Mouse (Mus musculus): ENCODE data around the gene Slc24a4.

The Slc24a4 gene

DNA sequence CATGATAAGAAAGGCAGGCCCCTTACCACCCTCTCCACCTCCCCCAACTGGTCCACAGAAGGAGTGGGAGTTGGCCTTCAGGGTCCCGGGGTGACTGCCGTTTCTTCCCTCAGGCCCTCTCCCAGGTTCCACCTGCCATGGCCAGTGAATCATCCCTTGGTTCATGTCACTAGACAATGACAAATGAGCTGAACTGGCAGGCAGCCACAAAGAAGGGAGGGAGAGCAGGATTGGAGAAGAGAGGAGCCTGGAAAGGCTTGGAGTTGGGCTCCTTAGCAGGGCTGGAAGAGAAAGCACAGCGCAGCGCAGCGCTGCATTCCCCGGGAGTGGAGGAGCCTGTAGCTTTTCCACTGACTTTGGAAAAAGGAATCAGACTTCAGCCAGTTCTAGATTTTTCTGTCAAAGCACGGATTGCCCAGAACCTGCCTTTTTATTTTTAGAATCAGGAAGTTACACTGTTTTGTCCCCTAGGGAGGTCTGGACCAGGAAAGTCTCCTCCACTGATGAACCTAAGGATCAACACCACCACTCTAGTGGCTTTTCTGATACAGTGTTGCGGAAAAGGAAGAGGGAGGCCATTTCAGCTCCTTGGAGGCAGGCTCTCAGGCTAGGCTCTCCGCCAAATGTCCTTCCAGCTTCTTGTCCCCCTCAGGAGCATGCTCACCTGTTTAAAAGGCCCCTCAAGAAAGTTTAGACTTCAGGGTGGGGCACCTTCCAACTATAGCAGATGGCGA, 158.3 kb downstream of the Slc24a4 start:
- no peak for DNase-seq

- DNase-seq = no peak
Observed at GRCm38 (mm10) chr12:102287904-102288602, 159.5 kb downstream of the Slc24a4 start.

GRCm38 (mm10) chr12:102288846-102289245, 160.3 kb downstream of the Slc24a4 start:
- DNase-seq = no peak

DNA sequence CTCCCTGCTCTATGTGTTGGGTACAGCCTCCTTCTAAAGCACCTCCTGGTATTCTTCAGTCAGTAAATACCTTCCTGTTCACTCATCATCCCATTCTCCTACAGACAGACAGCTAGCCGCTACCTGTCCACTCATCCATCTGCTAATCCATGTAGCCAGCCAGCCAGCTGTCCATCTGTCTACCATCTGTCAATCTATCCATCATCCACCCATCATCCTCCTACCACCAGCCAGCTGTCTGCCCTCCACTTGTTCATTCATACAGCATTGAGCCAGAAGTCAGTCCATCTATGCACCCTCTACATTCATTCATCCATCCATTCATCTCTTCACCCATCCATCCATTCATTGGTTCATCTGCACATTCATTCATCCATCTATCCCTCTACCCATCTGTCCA, 161.0 kb downstream of the Slc24a4 start:
- no peak for DNase-seq

- no peak for DNase-seq
Observed at GRCm38 (mm10) chr12:102290662-102291061, 162.1 kb downstream of the Slc24a4 start.

DNA sequence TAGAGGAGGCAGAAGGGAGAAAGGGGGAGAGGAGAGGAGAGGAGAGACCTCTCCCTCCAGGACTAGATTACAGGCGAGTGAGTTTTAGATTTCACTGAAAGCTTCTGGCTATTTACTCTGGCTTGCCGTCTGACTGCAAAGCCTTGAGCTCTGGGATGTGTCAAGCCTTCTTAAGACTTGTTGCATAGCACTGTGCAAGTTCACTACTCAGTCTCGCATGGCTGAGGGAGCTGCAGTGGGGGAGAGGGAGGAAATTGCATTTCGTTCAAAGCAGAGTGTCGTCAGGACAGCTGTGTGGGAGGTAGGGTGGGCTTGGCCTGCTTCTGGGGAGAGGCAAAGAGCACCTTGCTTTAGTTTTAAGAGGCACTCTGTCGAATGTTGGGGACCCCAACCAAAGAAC, 163.2 kb downstream of the Slc24a4 start:
- DNase-seq = peak; percentile 77

GRCm38 (mm10) chr12:102292501-102293215, 164.1 kb downstream of the Slc24a4 start:
- DNase-seq = peak; percentile 43

DNA sequence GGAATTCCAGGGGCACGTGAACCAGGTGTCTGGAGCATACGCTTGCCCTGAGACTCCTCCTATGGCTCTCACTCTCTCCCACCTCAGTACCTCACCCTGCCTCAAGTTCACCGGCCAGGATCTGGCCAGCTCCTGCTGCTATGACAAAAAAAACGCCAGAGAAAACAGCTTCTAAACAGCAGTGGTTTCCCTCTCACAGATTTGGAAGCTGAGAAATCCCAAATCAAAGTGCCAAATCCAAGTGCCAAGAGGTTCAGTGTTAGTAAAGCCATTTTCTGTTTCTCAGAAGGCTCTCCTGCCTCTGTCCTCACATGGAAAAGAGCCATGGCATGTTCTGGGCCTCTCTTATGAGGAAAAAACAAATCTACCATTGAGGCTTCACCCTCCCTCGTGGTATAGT, 166.1 kb downstream of the Slc24a4 start:
- DNase-seq = no peak

- DNase-seq = peak; percentile 69
Observed at GRCm38 (mm10) chr12:102295230-102295629, 166.7 kb downstream of the Slc24a4 start.

DNA sequence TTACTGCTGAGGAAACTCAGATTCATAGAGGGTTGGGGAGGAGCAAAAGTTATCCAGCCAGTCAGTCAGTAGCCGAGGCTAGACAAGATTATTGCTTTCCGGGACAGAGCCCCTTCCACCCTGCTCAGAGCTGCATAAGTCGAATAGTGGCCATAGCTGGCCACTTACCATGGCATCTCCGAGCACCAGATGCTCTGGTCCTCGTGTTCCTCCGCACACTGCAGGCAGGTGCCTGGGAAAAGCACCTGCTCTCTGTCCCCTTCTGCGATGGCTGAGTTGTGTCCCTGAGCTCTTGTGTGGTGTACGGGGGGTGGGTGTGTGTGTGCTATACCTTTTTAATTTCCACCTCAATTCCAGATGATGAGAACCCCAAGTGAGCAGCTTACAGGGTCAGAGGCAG, 167.1 kb downstream of the Slc24a4 start:
- no peak for DNase-seq

- DNase-seq = no peak
Observed at GRCm38 (mm10) chr12:102296361-102296760, 167.8 kb downstream of the Slc24a4 start.

GRCm38 (mm10) chr12:102296967-102297366, 168.4 kb downstream of the Slc24a4 start:
- DNase-seq = no peak

DNA sequence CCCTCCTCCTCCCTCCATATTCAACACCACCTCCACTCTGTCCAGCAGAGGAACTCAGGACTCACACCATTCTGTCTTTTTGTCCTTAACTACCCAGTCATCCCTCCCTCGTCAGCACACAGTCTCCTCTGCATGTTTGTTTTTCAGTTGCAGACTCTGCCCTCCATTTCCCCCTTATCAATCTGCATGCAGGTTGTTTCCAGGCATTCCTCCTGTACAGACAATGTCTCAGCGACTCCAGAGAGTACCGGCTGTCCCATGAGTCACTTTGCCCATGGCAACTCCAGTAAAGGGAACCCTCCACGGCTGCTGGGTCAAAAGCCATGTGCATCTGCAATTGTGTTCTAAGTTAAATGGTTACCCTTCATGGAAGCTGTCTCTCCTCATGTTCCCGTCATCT, 170.7 kb downstream of the Slc24a4 start:
- DNase-seq = no peak

DNA sequence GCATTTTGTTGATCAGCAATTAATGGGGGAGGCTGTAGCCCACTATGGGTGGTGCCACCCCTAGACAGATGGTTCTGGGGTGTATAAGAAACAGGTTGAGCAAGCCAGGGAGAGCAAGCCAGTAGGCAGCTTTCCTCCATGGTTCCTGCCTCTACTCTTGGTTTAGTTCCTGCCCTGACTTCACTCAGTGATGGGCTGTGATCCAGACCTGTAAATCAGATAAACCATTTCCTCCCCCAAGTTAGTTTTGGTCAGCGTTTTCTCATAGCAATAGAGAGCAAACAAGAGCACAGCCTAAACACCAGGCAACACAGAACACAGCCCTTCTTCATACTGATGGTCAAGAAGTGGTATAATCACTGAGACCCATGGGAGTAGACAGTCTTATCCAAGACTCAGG, 173.1 kb downstream of the Slc24a4 start:
- no peak for DNase-seq

DNA sequence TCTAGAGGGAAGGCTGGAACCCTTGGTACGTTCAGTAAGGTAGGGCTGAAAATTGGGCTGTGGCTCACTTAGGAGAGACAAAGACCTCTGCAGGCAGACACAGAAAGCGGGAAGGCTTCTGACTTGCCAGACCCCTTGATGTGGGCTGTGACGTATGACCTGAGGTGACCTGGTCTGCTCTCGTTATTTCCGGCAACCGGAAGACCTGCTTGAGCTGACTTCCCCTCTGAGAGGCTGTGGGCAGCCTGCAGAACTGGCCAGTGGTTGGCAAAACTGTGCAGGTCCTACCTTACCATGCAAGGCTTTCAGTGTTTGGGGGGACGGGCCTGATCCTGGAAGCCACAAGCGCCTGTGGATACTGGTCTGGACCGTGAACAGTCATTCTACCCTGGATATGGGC, 173.8 kb downstream of the Slc24a4 start:
- no peak for DNase-seq

- no peak for DNase-seq
Observed at GRCm38 (mm10) chr12:102302831-102303351, 174.4 kb downstream of the Slc24a4 start.

DNA sequence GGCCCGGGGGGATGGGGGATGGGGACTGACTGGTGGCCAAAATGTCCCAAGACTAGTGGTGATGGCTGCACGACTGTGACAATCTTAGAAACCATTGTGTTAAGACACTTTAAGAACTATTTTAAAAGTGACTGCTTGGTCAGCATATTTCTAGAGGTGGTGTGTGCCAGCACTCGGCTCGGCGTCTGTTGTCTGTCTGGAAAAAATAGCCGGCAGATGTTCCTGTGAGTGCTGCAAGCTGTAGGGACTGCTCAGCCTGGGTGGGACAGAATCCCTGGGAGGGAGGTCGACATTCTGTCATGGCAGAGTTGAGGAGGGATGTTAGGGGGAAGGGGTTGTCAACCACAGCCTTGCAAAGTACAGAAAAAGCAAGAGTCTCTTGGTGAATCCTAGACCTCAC, 175.3 kb downstream of the Slc24a4 start:
- DNase-seq = no peak

GRCm38 (mm10) chr12:102305069-102305836, 176.7 kb downstream of the Slc24a4 start:
- DNase-seq = no peak

GRCm38 (mm10) chr12:102308001-102308456, 179.5 kb downstream of the Slc24a4 start:
- peak; percentile 57 for DNase-seq

- DNase-seq = peak; percentile 78
Observed at GRCm38 (mm10) chr12:102308457-102309011, 180.0 kb downstream of the Slc24a4 start.

DNA sequence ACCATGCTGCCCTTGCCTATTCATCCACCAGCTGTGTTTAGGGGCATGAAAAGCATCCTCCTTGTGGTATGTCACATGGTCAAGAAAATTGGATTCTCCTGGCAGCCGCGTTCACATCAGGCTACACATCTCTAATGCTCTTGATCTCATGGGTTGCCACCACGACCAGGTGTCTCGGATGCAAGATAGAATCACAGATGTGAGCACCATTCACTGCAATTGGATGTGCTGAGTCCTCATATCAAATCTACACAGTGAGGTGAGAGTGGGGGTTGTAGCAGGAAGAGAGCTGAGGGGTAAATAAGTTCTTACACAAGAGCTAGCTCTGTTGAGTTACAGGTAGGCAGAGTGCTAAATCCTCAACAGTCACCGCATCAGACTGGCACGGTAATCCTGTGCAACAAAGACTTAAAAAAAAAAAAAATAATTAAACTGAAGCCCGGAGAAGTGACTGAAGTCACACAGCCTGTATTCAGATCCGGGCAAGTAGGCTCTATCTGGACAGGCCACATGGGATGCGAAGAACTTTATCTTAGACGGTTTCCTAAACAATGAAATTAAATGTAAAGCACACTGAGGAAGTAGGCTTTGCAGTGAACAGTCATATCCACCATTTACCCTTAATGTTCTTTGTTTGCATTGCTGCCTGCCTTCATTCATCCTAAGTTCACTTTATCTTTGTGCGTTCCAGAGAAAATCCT, 180.7 kb downstream of the Slc24a4 start:
- DNase-seq = peak; percentile 50

DNA sequence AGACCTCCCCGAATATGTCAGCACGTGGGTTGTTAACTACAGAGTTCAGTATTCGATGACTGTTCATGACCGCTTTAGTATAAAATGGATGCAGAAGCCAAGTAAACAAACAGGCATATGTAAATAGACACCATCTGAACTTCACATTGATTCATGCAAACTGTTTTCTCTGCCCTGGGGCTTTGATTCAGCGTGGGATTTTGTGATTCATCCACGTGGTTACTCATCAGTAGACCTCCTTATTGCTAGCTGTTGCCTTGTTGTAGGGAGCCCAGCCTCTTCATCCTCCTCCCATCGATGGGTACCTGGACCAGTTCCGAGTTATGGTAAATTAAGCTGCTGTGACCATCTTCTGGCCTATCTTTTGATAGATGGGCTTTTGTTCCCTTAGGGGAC, 181.3 kb downstream of the Slc24a4 start:
- no peak for DNase-seq

Data from thymus, postnatal 25 days (tissue).